Mouse (Mus musculus) kidney, postnatal 0 days (tissue): ENCODE measurements at regions not wholly inside any gene's neighbourhood (a gene's known extent, or its start where the extent isn't known, plus 50 kb on each side); places are given as distances from the start of the nearest gene placed in this dataset.

Source experiments
- ATAC-seq: fragments of 200-750 bp; cut with Nextera tagmentation; replicated peaks from 2 replicates; pipeline ENCODE4 v1.8.0; 2017; ENCODE audit warnings: low read depth, moderate number of reproducible peaks, moderate TSS enrichment, moderate library complexity; ENCODE audit not compliant: low FRiP score
- DNase-seq: peaks from one replicate; pipeline ENCODE4 v3.0.0-alpha.2; 2016; ENCODE audit warnings: low spot score
- H3K27ac ChIP-seq: fragments of 300-500 bp; sonication (generic); 2 replicates; pipeline ENCODE4 v1.5.1; 2014; ENCODE audit warnings: mild to moderate bottlenecking
- H3K27me3 ChIP-seq: fragments of 300-500 bp; sonication (generic); 2 replicates; pipeline ENCODE4 v1.6.1; 2014; ENCODE audit warnings: low read length, mixed read lengths; ENCODE audit not compliant: insufficient read depth
- H3K36me3 ChIP-seq: fragments of 300-500 bp; sonication (generic); 2 replicates; pipeline ENCODE4 v1.6.1; 2014; ENCODE audit warnings: low read length, mixed read lengths; ENCODE audit not compliant: insufficient read depth
- H3K4me1 ChIP-seq: fragments of 300-500 bp; sonication (generic); replicated peaks from 2 replicates; pipeline ENCODE4 v1.6.1; 2014; ENCODE audit warnings: antibody characterized with exemption, low read length, mixed read lengths; ENCODE audit not compliant: insufficient read depth
- H3K4me2 ChIP-seq: fragments of 300-500 bp; sonication (generic); 2 replicates; pipeline ENCODE4 v1.6.1; 2014; ENCODE audit warnings: mild to moderate bottlenecking, low read length, moderate library complexity, mixed read lengths
- H3K4me3 ChIP-seq: fragments of 300-500 bp; sonication (generic); replicated peaks from 2 replicates; pipeline ENCODE4 v1.5.1; 2014; ENCODE audit warnings: low read depth, low read length
- H3K9ac ChIP-seq: fragments of 300-500 bp; sonication (generic); 2 replicates; pipeline ENCODE4 v1.6.1; 2014; ENCODE audit warnings: low read depth, low read length
- H3K9me3 ChIP-seq: fragments of 300-500 bp; sonication (generic); replicated peaks from 2 replicates; pipeline ENCODE4 v1.6.1; 2016; ENCODE audit warnings: low read length, inconsistent platforms, mixed read lengths
- CTCF ChIP-seq: IDR thresholded peaks from 2 replicates; pipeline ENCODE4 v1.5.1; 2016; ENCODE audit warnings: antibody characterized with exemption, low read depth, mild to moderate bottlenecking, moderate library complexity
- WGBS: fragments of 180-500 bp; shearing (Covaris S2); extraction: QIAGEN DNeasy Blood & Tissue Kit; methylation state at CpG from one replicate; pipeline ENCODE4 v1.1.7; 2014; 5-methylcytosine and 5-hydroxymethylcytosine counted together

- H3K4me1 ChIP-seq: no peaks in the 10 kb centered on the region
- ATAC-seq: no peak
- TF ChIP-seq CTCF: no peak
- no peak overlapping the region for H3K4me3 ChIP-seq
- no peaks in the 10 kb centered on the region for H3K36me3 ChIP-seq
- no peaks in the 10 kb centered on the region for H3K27me3 ChIP-seq
- H3K9ac ChIP-seq: no peak overlapping the region
- DNase-seq: no peak
- H3K27ac ChIP-seq: no peak overlapping the region
- no peak overlapping the region for H3K4me2 ChIP-seq
- WGBS: 65% methylated on average over 6 of the region's 6 CpGs
- H3K9me3 ChIP-seq: no peaks in the 10 kb centered on the region
Observed at GRCm38 (mm10) chrX:57711914-57712313, 208.4 kb upstream of the Gpr101 start.

- 76% methylated on average over 12 of the region's 12 CpGs for WGBS
Observed at GRCm38 (mm10) chrX:57709115-57709877, 205.7 kb upstream of the Gpr101 start.

GRCm38 (mm10) chrX:57708501-57708900 lies 204.9 kb upstream of the Gpr101 start:
- Histone ChIP-seq H3K4me2 (no peak overlapping the region), H3K4me1 (no peaks in the 10 kb centered on the region), H3K27me3 (no peaks in the 10 kb centered on the region), H3K9me3 (no peaks in the 10 kb centered on the region), H3K4me3 (no peak overlapping the region), H3K27ac (no peak overlapping the region), H3K36me3 (no peaks in the 10 kb centered on the region), H3K9ac (no peak overlapping the region)
- WGBS: 79% methylated on average over 6 of the region's 6 CpGs
- no peak for TF ChIP-seq CTCF
- DNase-seq (no peak), ATAC-seq (no peak)

More at GRCm38 (mm10) chrX:57709115-57709877, 205.7 kb upstream of the Gpr101 start:
- Histone ChIP-seq H3K27ac (no peak overlapping the region), H3K4me1 (no peaks in the 10 kb centered on the region), H3K9ac (no peak overlapping the region), H3K27me3 (no peaks in the 10 kb centered on the region), H3K4me3 (no peak overlapping the region), H3K4me2 (no peak overlapping the region), H3K36me3 (no peaks in the 10 kb centered on the region), H3K9me3 (no peaks in the 10 kb centered on the region)
- TF ChIP-seq CTCF: no peak
- ATAC-seq: no peak
- no peak for DNase-seq

- Histone ChIP-seq H3K4me1 (no peaks in the 10 kb centered on the region), H3K9ac (no peak overlapping the region), H3K9me3 (no peaks in the 10 kb centered on the region), H3K36me3 (no peaks in the 10 kb centered on the region), H3K4me3 (no peak overlapping the region), H3K27ac (no peak overlapping the region), H3K4me2 (no peak overlapping the region), H3K27me3 (no peaks in the 10 kb centered on the region)
- DNase-seq (no peak), ATAC-seq (no peak)
- TF ChIP-seq CTCF: no peak
- 50% methylated on average over 7 of the region's 7 CpGs for WGBS
Observed at GRCm38 (mm10) chrX:57707932-57708331, 204.4 kb upstream of the Gpr101 start.

GRCm38 (mm10) chrX:57706683-57707308 lies 203.2 kb upstream of the Gpr101 start:
- Histone ChIP-seq H3K27me3 (no peaks in the 10 kb centered on the region), H3K27ac (no peak overlapping the region), H3K4me3 (no peak overlapping the region), H3K9ac (no peak overlapping the region), H3K9me3 (no peaks in the 10 kb centered on the region), H3K4me1 (no peaks in the 10 kb centered on the region), H3K36me3 (no peaks in the 10 kb centered on the region), H3K4me2 (no peak overlapping the region)
- 66% methylated on average over 3 of the region's 3 CpGs for WGBS
- ATAC-seq: no peak
- no peak for DNase-seq
- no peak for TF ChIP-seq CTCF

- Histone ChIP-seq H3K4me3 (no peak overlapping the region), H3K36me3 (no peaks in the 10 kb centered on the region), H3K4me2 (no peak overlapping the region), H3K9ac (no peak overlapping the region), H3K27ac (no peak overlapping the region), H3K4me1 (no peaks in the 10 kb centered on the region), H3K27me3 (no peaks in the 10 kb centered on the region), H3K9me3 (no peaks in the 10 kb centered on the region)
- ATAC-seq: no peak
- TF ChIP-seq CTCF: no peak
- DNase-seq: no peak
- 38% methylated on average over 1 of the region's 1 CpGs for WGBS
Observed at GRCm38 (mm10) chrX:57692506-57692905, 188.9 kb upstream of the Gpr101 start.
